Mouse (Mus musculus) spleen, adult 2 months (tissue): ENCODE data around the gene Msh5.

ENCODE experiments used
- CTCF ChIP-seq: fragments of 200-500 bp; IDR thresholded peaks from 2 replicates; pipeline ENCODE4 v1.5.1; 2011; ENCODE audit warnings: mild to moderate bottlenecking, inconsistent platforms; ENCODE audit not compliant: insufficient read depth, insufficient read length, insufficient replicate concordance; ENCODE audit errors: extremely low read depth
- POLR2A ChIP-seq: fragments of 200-500 bp; IDR thresholded peaks from 2 replicates; pipeline ENCODE4 v1.6.1; 2011; ENCODE audit warnings: low read depth, low read length, inconsistent platforms

GRCm38 (mm10) chr17:35032323-35032870, 14.1 kb downstream of the Msh5 start:
- no peak for TF ChIP-seq POLR2A
- TF ChIP-seq CTCF, result no peak
